Mouse (Mus musculus) right cerebral cortex, postnatal 25 days (tissue): Measurements from ENCODE around the gene Dtx4.

Source experiments
- DNase-seq: peaks from one replicate; pipeline ENCODE4 v3.0.0; 2022

Gene Dtx4

DNA sequence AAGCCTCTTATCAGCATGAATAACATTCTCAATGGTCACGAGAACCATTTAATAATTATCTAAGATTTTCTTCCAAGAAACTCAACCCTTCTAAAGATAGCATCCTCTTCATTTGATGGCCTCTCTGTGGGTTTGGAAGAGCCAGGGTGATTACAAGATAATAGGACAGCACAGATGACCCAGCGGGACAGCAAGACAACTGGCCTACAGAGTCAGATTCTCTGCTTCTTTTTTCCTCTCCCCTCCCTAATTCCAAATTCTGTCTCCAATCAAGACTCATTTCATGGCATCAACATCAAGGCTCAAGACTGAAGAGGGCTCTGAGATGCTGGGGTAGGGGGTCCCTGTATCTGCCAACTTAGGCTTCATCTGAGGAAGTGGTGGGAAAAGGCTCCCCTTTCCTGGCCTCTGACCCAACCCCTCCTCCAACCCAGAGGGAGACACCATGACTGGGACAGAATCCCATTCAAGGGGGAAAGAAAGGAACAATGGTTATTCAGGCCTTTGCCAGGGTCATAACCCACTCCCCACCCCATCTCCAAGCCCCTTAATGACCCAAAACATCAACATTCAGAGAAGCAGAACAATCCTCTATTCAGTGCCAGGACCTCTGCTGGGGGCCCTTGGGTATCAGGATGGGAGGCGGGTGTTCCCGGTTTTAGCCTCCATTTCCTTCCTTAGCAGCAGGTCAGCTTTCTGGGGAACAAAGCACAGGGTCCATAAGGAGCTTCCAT, 7.6 kb downstream of the Dtx4 start:
- DNase-seq = no peak

GRCm38 (mm10) chr19:12491636-12492035, 9.6 kb downstream of the Dtx4 start:
- no peak for DNase-seq

- no peak for DNase-seq
Measured at GRCm38 (mm10) chr19:12489675-12490570, 11.3 kb downstream of the Dtx4 start.

DNA sequence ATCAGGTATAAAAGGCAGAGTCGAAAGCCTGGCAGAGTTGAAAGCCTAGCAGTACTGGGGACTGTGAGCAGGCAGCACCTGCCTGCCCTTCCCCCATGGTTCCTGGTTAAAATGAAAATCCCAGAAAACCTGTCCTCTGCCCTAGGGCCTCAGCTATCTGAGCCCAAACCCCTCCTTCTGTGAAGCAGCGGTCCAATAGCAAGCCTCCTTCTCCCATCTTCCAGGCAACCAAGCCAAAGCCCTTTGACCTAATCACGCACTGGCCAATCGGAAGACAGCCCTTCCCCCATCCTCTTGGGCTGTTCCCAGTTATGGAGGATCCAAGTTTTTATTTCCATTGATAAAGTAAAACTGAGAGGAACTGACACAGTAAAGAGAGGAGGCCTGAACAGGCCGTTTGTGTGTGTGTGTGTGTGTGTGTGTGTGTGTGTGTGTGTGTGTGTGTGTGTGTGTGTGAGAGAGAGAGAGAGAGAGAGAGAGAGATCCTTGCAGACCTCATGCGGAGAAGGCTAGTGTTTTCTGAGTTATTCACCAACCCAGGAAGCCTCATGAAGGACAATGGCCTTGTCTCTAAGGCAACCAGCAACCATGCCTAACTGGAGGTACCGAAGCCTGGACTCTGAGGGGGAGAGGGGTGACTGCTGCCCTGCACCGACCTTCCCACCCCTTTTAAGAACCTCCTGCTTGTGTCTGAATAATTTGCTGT, 12.1 kb downstream of the Dtx4 start:
- no peak for DNase-seq

- DNase-seq = no peak
Measured at GRCm38 (mm10) chr19:12488205-12488966, 12.9 kb downstream of the Dtx4 start.

- DNase-seq = no peak
Measured at GRCm38 (mm10) chr19:12487511-12488204, 13.6 kb downstream of the Dtx4 start.

GRCm38 (mm10) chr19:12486875-12487274, 14.4 kb downstream of the Dtx4 start:
- DNase-seq = no peak

GRCm38 (mm10) chr19:12485631-12486030, 15.6 kb downstream of the Dtx4 start:
- no peak for DNase-seq

GRCm38 (mm10) chr19:12485223-12485622, 16.0 kb downstream of the Dtx4 start:
- DNase-seq = no peak

GRCm38 (mm10) chr19:12484210-12484609, 17.0 kb downstream of the Dtx4 start:
- DNase-seq = no peak

- no peak for DNase-seq
Measured at GRCm38 (mm10) chr19:12483782-12484181, 17.5 kb downstream of the Dtx4 start.

GRCm38 (mm10) chr19:12478369-12478768, 22.9 kb downstream of the Dtx4 start:
- no peak for DNase-seq

DNA sequence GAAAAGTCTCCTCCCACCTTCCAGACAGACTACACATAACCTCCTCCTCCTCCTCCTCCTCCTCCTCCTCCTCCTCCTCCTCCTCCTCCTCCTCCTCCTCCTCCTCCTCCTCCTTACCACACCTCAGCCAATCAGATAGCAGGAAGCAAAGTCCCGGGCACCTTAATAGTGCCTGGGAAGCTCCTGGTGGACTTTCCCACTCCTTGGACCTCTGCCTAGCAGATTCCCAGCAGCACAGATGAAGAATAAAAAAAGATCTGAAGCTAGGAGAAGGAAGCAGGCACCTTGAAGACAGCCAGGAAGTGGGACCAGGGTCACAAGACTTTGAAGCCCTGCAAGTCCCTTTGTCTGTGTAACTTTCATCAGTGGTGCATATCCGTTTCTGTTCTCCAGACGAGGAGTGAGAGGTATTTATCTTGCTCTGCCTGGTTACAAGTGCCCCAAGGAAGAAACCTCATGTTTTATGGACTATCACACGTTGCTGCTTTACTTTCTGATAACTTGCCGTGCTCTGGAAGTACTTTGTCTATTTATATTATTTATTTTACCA, 24.5 kb downstream of the Dtx4 start:
- no peak for DNase-seq

GRCm38 (mm10) chr19:12475380-12476250, 25.6 kb downstream of the Dtx4 start:
- peak; percentile 84 for DNase-seq

- DNase-seq = no peak
Measured at GRCm38 (mm10) chr19:12473951-12474350, 27.3 kb downstream of the Dtx4 start.

DNA sequence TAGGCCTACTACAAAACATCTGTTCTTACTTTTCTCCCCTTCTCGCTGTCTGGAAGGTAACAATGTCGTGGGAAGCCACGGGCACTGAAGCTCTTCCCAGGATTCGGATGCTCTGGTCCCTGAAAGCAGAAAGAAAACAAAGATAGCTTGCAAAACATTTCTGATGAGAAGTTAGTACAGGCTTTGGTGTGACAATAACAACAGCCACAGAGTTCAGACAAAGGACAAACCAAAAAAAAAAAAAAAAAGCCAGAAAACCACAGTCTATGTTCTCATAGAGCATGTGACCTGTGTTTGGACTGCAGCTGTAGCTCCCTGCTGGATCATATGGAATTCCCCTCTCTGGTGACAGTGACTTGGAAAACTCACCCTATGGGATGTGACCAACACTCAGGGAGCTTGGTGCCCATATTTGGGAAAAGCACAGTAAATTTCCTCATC, 28.0 kb downstream of the Dtx4 start:
- no peak for DNase-seq

- no peak for DNase-seq
Measured at GRCm38 (mm10) chr19:12472381-12472976, 28.8 kb downstream of the Dtx4 start.

- no peak for DNase-seq
Measured at GRCm38 (mm10) chr19:12471866-12472265, 29.4 kb downstream of the Dtx4 start.

DNA sequence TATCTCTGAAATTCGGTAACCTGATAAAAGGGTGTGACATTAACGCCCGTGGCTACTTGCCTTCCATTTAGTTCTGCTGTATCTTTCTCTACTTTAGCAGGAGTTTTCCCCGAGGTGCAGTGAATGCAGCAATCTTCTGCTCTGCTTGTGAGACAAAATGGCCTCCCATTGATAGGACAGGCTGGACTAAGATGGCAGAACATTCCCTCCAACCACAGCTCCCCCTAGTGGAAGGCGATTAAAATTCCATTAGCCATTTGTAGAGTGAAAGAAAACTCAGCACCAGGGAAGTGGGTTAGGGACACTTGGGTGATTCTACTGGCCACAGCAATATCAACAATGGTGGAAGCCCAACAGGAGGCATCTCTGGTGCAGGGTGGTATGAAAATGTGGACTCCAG, 33.8 kb downstream of the Dtx4 start:
- DNase-seq = no peak

- no peak for DNase-seq
Measured at GRCm38 (mm10) chr19:12466204-12466603, 35.0 kb downstream of the Dtx4 start.
